Mouse (Mus musculus) gastrocnemius, postnatal 10 days (tissue): Measurements from ENCODE around the gene Icos. TPM values are rescaled to one million over a fixed set of nuclear protein-coding genes. Genes with fewer than 3 reads are reported as not detected.
A peak's percentile ranks its signal among the peaks of the same experiment; 100 is the strongest.

ENCODE experiments used
- DNase-seq: peaks from one replicate; pipeline ENCODE4 v3.0.0; 2021; ENCODE audit warnings: mixed read lengths
- long read RNA-seq, 2 experiments: library from polyadenylated mRNA; stranded (forward); transcript quantifications; one replicate each; pipeline ENCODE4 v2.0.0; 2021
- total RNA-seq, 2 experiments: library from RNA; stranded (reverse); gene quantifications; 2 replicates each; pipeline ENCODE4 v1.2.3; 2021

Gene Icos
- total RNA-seq, result under 1 TPM; 0.07 to 0.12 TPM
- long read RNA-seq, experiment 1, result 0 reads
- long read RNA-seq, experiment 2, result 0 reads

DNA sequence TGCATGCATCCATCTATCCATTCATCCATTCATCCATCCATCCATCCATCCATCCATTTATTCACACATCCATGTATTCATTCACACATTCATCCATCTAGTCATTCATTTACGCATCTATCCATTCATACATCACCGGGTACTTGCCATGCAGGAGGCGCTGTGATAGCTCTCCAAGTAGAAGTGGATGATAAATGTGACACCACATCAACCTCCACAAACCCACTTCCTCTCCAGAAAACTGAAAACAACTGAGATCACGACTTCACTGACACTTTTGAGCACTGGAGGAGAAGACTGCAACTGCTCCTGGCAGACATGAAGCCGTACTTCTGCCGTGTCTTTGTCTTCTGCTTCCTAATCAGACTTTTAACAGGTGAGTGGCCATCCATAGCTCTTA lies at the start of gene Icos:
TSS of gene Icos (plus strand) at position 287 of the 400 bp plus-strand sequence.
- no peak for DNase-seq

DNA sequence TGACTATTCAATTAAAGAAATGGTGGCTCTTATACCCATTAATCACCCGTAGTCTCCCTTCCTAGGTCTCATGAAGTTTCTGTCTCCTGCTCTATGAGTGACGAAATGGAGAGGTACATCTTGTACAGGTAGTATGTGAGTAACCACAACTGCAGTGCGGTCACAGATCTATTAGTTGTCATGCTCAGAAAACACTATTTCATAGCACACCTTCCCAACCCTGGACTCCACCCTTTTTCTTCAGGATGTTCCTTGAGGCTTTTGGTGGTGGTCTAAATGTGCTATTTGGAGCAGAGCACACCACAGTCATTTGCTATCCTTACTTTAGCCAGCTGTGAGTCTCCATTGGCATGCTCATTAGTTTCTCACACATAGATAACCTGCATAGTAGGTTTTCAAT lies 48.7 kb upstream of the Icos start:
- no peak for DNase-seq

DNA sequence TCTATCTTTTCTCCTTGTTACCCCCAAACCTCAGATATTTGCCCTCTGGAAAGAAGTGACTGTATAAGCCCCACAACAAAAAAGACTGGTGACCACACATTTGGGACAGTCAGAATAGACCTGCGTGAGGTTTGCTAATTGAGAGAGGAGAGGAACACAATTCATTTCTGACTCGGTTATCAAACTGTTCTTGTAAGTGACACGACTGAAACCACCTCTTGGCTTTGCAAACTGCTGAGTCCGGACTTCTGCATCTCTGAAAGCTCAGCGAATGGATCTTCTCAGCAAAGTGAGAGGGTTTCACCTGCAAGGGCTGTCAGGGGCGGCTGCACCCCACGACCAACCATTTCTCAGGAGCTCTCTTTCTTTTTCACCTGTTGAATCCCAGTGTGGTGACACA lies 47.3 kb upstream of the Icos start:
- no peak for DNase-seq

DNA sequence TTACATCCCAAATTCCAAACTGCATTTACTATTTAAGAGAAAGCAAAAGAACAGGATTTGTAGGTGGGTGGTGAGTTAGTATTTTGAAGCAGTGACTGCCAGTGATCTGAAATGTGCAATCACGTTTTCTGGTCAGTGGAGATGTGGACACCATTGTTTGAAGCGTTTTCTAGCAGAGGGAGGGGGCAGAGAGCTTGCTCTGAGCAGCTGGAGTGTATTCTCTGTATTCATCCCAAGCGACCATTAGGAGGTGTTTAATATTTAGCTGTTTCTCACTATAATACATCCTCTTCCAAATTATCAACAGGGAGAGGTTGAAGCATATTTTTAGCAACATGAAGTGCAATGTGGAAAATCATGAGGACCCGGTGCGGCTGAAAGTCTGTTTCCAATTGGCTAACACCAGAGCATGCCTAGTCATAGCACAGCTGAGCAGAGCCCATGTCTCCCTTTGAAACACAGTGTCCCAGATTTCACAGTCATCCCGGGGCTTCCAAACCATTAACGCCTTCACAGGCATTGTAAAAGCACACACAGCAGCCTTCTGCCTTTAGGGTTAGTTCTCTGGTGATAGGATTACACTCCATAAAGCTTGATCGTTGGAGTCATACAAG lies 41.7 kb upstream of the Icos start:
- no peak for DNase-seq

GRCm38 (mm10) chr1:60936963-60937711 lies 40.6 kb upstream of the Icos start:
- DNase-seq, result no peak

DNA sequence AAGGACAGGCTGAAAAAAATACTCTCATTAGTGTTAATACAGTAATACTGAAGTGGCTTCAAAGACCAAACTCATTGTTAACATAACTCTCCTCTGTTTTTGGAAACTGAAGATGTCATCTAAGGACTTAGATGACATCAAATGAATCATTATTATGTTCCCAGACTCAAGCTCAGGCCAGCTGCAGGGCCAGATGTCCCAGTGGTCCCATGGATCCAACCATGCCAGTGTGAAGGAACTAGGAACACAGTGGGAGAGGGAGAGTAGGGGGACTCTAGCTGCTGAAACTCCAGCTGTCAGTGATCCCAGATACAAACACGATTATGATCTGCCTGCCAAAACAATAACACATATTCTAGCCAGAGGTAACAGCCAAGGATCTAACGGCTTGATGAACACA lies 39.5 kb upstream of the Icos start:
- DNase-seq, result no peak

DNA sequence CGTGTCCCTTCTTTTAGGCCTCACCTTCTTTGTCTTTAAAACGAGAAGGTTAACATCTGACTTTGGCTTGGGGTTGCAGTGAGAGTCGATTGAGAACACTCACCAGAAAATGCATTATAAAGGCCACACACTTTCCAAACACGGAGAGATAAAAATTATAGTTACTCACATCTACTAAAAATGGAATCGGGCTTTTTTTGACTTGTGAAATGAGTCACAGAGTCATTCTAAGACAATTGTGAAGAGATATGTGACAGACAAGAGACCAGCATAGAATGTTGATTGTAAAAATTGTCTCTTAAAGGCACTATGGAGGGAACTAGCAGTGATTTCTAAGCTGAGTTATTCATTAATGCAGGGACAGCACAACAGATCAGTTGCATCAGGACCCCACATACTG lies 38.8 kb upstream of the Icos start:
- DNase-seq, result no peak

DNA sequence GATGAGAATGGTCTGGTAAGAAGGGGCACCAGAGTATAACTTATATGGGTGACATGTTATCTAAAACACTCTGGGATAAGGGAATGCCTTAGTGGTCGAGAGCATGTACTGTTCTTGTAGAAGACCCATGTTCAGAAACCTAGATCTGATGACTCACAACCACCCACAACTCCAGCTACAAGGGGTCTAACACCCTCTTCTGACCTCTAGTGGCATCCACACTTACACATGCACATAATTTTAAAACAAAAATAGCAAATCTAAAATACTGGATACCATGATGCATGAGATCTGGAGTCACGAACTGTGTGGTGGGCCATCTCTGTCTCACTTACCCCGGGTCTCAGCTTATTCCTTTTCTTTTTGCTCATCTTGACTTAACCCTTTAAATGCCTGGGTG lies 37.7 kb upstream of the Icos start:
- no peak for DNase-seq

GRCm38 (mm10) chr1:60940620-60941019 lies 37.1 kb upstream of the Icos start:
- DNase-seq, result no peak

DNA sequence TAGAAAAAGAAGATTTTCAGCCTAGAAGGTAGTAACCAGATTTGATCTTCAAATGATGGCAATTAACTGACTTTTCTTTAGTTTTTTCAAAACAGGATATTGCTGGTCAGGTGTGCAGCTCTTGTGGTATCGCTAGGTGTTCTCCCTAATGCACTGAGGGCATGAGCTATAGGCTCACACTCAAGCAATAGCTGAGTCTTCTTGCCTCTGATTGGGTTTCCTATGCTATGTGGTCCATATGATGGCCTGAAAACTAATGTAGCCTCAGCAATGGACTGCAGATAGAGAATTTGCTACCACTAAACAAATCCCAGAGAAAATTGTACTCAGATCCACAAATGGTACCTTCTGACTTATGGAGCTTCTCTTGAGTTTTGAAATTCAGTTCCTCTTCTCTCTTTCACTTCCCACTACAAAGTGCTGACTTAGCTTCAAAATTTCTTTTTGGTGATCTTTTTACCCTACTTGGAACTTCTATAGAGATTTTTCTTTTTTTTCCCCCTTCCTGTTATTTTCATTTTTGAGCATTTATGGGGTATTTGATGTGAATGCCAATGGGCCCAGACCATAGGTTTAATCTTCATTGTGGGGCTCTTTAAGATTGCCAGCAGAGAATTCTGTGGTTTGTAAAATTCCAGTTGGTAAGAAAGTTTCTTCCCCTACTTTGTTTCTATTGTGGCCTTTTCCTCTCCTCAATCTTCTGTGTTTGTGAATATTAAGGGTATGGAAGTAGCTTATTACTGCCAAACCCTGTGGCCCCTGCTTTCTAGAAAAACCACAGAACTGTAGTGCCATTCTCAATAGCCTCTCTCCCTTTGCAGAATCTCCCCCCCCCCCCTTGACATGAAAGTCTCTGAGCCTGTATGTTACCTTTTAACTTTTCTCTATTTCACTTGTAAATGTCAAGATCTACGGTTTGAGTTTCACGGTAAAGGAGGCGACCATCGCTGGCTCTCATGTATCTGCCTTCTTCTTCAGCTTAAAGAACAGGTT lies 36.4 kb upstream of the Icos start:
- no peak for DNase-seq

- DNase-seq, result no peak
Measured at GRCm38 (mm10) chr1:60942921-60943320, 34.8 kb upstream of the Icos start.

DNA sequence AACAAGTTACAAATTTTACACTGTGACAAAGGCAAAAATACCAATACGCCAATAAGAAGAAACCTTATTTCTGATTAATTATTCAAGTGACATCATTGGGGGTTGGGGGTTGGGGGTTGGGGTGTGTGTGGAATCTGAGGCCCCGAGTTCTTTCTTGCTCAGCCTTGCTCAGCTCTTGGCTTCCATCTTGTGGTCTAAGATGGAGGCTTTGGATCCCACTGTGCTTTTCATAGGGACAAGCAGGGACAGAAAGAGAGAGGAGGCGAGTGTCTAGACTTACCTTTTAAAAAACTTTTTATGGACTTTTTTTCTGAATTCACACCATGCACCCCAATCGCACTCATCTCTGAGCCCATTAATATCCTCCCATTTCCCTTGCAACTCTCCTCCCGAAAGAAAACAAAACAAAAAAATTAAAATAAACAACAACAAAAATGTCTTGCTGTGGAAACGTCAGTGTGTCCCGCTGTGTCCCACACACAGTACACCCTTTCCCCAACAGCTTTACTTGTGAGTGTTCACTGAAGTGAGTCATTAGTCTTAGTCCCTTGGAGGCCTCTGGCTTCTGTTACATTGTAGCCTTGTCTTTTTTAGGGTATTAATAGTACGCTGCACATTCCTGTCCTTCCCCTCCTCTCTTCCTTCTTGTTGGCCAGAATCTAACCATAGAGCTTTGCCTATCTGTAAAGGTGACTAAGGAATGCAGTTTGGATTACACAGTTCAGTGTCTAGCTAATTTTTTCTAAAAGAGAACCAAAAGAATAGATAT lies 31.9 kb upstream of the Icos start:
- DNase-seq, result no peak

GRCm38 (mm10) chr1:60948112-60948511 lies 29.6 kb upstream of the Icos start:
- DNase-seq, result no peak

DNA sequence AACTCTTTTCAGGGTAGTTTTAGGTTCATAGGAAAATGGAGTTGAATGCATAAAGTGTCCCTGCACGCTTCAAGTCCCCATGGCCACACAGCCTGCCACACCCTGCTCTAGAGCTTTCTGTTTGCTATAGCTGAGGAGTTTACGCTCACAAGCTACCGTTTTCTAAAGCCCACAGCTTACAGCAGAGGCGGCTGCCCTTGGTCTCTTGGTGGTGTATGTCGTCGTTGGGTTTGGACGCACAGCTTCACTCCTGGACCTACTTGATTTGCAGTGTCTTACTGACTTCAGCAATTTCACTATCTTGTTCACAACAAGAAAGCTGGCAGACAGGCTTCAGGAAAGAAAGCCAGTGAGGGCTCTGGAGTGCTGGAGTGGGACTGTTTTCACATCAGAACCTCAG lies 24.8 kb upstream of the Icos start:
- no peak for DNase-seq

GRCm38 (mm10) chr1:60953686-60954085 lies 24.0 kb upstream of the Icos start:
- DNase-seq, result no peak

DNA sequence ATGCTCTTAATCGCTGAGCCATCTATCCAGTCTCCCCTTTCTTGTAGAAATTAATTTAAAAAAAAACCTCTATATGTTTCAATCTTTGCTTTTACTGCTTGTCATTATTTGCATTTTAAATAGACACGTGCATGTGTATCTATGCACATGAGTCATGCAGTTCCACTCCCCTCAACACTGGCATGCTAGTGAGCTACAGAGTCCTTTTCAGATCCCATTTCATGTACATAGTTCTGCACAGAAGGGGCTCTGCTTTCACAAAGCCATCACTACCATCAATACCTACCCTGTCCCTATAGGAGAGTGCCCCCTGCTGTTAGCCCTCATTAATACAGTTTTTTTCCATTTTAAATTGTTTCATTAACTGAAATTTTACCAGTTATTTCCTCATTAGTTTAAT lies 23.0 kb upstream of the Icos start:
- DNase-seq, result peak; percentile 20

DNA sequence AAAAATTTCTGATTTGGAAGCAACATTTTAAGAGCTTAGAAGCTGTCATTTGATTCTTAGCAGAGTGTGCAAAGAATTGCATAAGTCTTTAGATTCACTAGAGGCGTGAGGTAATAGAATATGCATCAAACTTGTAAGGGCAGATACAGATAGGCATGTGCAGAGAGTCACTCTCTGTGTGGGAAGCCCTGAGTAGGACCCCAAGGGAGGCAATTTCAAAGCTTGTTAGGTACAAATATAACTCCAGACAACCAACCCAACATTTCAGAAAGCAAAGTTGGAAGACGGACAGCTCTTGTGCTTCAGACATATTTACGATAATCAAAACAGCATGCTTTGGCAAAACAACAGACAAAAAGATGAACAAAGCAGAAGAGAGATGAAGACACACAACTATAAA lies 22.5 kb upstream of the Icos start:
- no peak for DNase-seq

GRCm38 (mm10) chr1:60956196-60956595 lies 21.5 kb upstream of the Icos start:
- DNase-seq, result no peak

- DNase-seq, result no peak
Measured at GRCm38 (mm10) chr1:60958287-60958686, 19.4 kb upstream of the Icos start.

- no peak for DNase-seq
Measured at GRCm38 (mm10) chr1:60959246-60959645, 18.5 kb upstream of the Icos start.

DNA sequence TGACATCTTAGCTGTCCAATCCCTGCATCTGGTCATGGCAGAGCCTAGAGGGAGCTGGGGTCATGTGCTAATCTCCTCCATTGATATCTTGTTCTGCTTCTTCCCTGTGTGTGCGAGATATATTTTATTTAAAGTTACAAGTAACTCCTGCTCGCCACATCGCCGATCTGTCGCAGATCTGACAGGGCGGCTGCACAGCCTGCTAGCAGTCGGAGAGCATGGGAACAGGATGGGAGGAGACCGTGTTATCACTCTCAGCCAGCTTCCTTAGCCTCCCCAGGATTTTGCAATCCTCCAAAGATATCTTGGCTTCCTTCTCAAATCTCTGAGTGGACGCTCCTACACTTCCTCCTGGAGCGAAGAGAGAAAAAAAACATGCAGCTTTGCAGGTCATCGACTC lies 17.3 kb upstream of the Icos start:
- DNase-seq, result no peak

DNA sequence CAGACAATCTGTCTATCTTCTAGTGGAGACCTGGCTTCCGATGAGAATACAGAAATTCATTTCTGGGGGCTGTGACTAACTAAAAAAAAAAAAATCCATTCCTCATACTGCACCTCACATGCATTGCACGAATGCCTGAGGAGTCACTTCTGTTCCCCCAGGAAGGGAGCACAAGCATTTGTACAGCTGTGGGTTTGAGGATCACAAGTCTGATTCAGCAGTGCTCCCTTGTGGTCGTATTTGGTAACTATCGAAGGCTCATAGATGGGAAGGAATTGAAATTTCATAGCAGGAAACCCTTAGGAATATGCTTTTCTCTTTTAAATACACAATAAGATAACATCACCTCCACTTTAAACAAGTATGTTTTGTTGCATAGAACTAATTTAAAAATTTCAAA lies 16.6 kb upstream of the Icos start:
- peak; percentile 72 for DNase-seq
